Mouse (Mus musculus): ENCODE measurements around the gene Itln1. TPM values are rescaled to one million over a fixed set of nuclear protein-coding genes. Genes with fewer than 3 reads are reported as not detected.
A peak's percentile ranks its signal among the peaks of the same experiment; 100 is the strongest.

Gene Itln1
- polyA plus RNA-seq, 2 experiments = not detected

- H3K27me3 ChIP-seq (ENCODE audit: control insufficient read depth, insufficient read depth, low read length) = no peaks in the 10 kb centered on the region
- 9% methylated on average over 5 of the region's 5 CpGs for WGBS (ENCODE audit: insufficient replicate concordance)
- TF ChIP-seq CTCF (IDR thresholded peaks at IDR 0.05; ENCODE audit: low read depth) = peak; percentile 59
- no peak for TF ChIP-seq EP300 (IDR thresholded peaks at IDR 0.05; ENCODE audit: low read depth)
- no peaks in the 10 kb centered on the region for H3K9me3 ChIP-seq (ENCODE audit: control insufficient read depth, low read length)
- H3K36me3 ChIP-seq (replicated peaks; ENCODE audit: control insufficient read depth, insufficient read depth, low read depth) = no peaks in the 10 kb centered on the region
- no peak for ATAC-seq (ENCODE audit: insufficient read depth)
- no peak overlapping the region for H3K4me3 ChIP-seq (ENCODE audit: insufficient read depth in 1 of 2, low read depth in 2 of 2, low read length in 2 of 2)
- peaks cover 5 to 10% of the 10 kb centered on the region in 2 experiments for H3K4me1 ChIP-seq (replicated peaks; ENCODE audit: control insufficient read depth in 2 of 2, insufficient read depth in 2 of 2, low read length in 1 of 2)
- H3K27ac ChIP-seq = no peak overlapping the region; the same call in 1 of the 2 replicates
- H3K9ac ChIP-seq (replicated peaks) = no peak overlapping the region; the same call in 1 of the 2 replicates
- no peak for DNase-seq (ENCODE audit: low read depth in 3 of 3, low spot score in 3 of 3)
- peak overlapping the region; percentile 44 for H3K4me2 ChIP-seq (ENCODE audit: low read depth)
Measured at GRCm38 (mm10) chr1:171501636-171502080, 33.4 kb downstream of the Itln1 start.

- H3K4me3 ChIP-seq (ENCODE audit: insufficient read depth in 1 of 2, low read depth in 2 of 2, low read length in 2 of 2) = no peak overlapping the region
- DNase-seq (ENCODE audit: low read depth in 3 of 3, low spot score in 3 of 3) = no peak
- no peaks in the 10 kb centered on the region for H3K27me3 ChIP-seq (ENCODE audit: control insufficient read depth, insufficient read depth, low read length)
- H3K9me3 ChIP-seq (ENCODE audit: control insufficient read depth, low read length) = no peaks in the 10 kb centered on the region
- no peak overlapping the region for H3K4me2 ChIP-seq (ENCODE audit: low read depth)
- TF ChIP-seq EP300 (IDR thresholded peaks at IDR 0.05; ENCODE audit: low read depth) = no peak
- no peak for TF ChIP-seq CTCF (IDR thresholded peaks at IDR 0.05; ENCODE audit: low read depth)
- no peak overlapping the region for H3K9ac ChIP-seq (replicated peaks)
- peaks cover 5 to 10% of the 10 kb centered on the region in 2 experiments for H3K4me1 ChIP-seq (replicated peaks; ENCODE audit: control insufficient read depth in 2 of 2, insufficient read depth in 2 of 2, low read length in 1 of 2)
- H3K27ac ChIP-seq = no peak overlapping the region
- ATAC-seq (ENCODE audit: insufficient read depth) = no peak
- H3K36me3 ChIP-seq (replicated peaks; ENCODE audit: control insufficient read depth, insufficient read depth, low read depth) = no peaks in the 10 kb centered on the region
- WGBS (ENCODE audit: insufficient replicate concordance) = 45% methylated on average over 6 of the region's 6 CpGs
Measured at GRCm38 (mm10) chr1:171501016-171501610, 34.0 kb downstream of the Itln1 start.

GRCm38 (mm10) chr1:171499856-171500255 is 35.2 kb downstream of the Itln1 start:
- peaks cover 4 to 9% of the 10 kb centered on the region in 2 experiments for H3K4me1 ChIP-seq (replicated peaks; ENCODE audit: control insufficient read depth in 2 of 2, insufficient read depth in 2 of 2, low read length in 1 of 2)
- no peak overlapping the region for H3K9ac ChIP-seq (replicated peaks)
- H3K9me3 ChIP-seq (ENCODE audit: control insufficient read depth, low read length) = no peaks in the 10 kb centered on the region
- WGBS (ENCODE audit: insufficient replicate concordance) = 60% methylated on average over 5 of the region's 5 CpGs
- H3K27me3 ChIP-seq (ENCODE audit: control insufficient read depth, insufficient read depth, low read length) = no peaks in the 10 kb centered on the region
- H3K27ac ChIP-seq = no peak overlapping the region
- no peak overlapping the region for H3K4me2 ChIP-seq (ENCODE audit: low read depth)
- DNase-seq (ENCODE audit: low read depth in 3 of 3, low spot score in 3 of 3) (no peak), ATAC-seq (ENCODE audit: insufficient read depth) (no peak)
- no peaks in the 10 kb centered on the region for H3K36me3 ChIP-seq (replicated peaks; ENCODE audit: control insufficient read depth, insufficient read depth, low read depth)
- no peak for TF ChIP-seq CTCF (IDR thresholded peaks at IDR 0.05; ENCODE audit: low read depth)
- no peak for TF ChIP-seq EP300 (IDR thresholded peaks at IDR 0.05; ENCODE audit: low read depth)
- H3K4me3 ChIP-seq (ENCODE audit: insufficient read depth in 1 of 2, low read depth in 2 of 2, low read length in 2 of 2) = no peak overlapping the region

- no peaks in the 10 kb centered on the region for H3K36me3 ChIP-seq (replicated peaks; ENCODE audit: control insufficient read depth, insufficient read depth, low read depth)
- H3K4me3 ChIP-seq (ENCODE audit: insufficient read depth in 1 of 2, low read depth in 2 of 2, low read length in 2 of 2) = no peak overlapping the region
- no peaks in the 10 kb centered on the region for H3K4me1 ChIP-seq (replicated peaks; ENCODE audit: control insufficient read depth in 2 of 2, insufficient read depth in 2 of 2, low read length in 1 of 2)
- 63% methylated on average over 6 of the region's 6 CpGs for WGBS (ENCODE audit: insufficient replicate concordance)
- DNase-seq (ENCODE audit: low read depth in 3 of 3, low spot score in 3 of 3) (no peak), ATAC-seq (ENCODE audit: insufficient read depth) (no peak)
- no peak overlapping the region for H3K27ac ChIP-seq
- H3K9ac ChIP-seq (replicated peaks) = no peak overlapping the region
- H3K9me3 ChIP-seq (ENCODE audit: control insufficient read depth, low read length) = peaks cover 5% of the 10 kb centered on the region; the same call in 1 of the 2 replicates
- no peak overlapping the region for H3K4me2 ChIP-seq (ENCODE audit: low read depth)
- H3K27me3 ChIP-seq (ENCODE audit: control insufficient read depth, insufficient read depth, low read length) = no peaks in the 10 kb centered on the region
- TF ChIP-seq CTCF (IDR thresholded peaks at IDR 0.05; ENCODE audit: low read depth) (no peak), EP300 (IDR thresholded peaks at IDR 0.05; ENCODE audit: low read depth) (no peak)
Measured at GRCm38 (mm10) chr1:171495371-171495770, 39.7 kb downstream of the Itln1 start.

GRCm38 (mm10) chr1:171494241-171494640 is 40.9 kb downstream of the Itln1 start:
- no peak overlapping the region for H3K4me3 ChIP-seq (ENCODE audit: insufficient read depth in 1 of 2, low read depth in 2 of 2, low read length in 2 of 2)
- H3K9ac ChIP-seq (replicated peaks) = no peak overlapping the region
- no peak overlapping the region for H3K4me2 ChIP-seq (ENCODE audit: low read depth)
- peaks cover 5% of the 10 kb centered on the region; the same call in 1 of the 2 replicates for H3K9me3 ChIP-seq (ENCODE audit: control insufficient read depth, low read length)
- ATAC-seq (ENCODE audit: insufficient read depth) (no peak), DNase-seq (ENCODE audit: low read depth in 3 of 3, low spot score in 3 of 3) (no peak)
- WGBS (ENCODE audit: insufficient replicate concordance) = 84% methylated on average over 13 of the region's 13 CpGs
- no peaks in the 10 kb centered on the region for H3K27me3 ChIP-seq (ENCODE audit: control insufficient read depth, insufficient read depth, low read length)
- TF ChIP-seq EP300 (IDR thresholded peaks at IDR 0.05; ENCODE audit: low read depth) (no peak), CTCF (IDR thresholded peaks at IDR 0.05; ENCODE audit: low read depth) (no peak)
- no peaks in the 10 kb centered on the region for H3K36me3 ChIP-seq (replicated peaks; ENCODE audit: control insufficient read depth, insufficient read depth, low read depth)
- H3K27ac ChIP-seq = no peak overlapping the region
- H3K4me1 ChIP-seq (replicated peaks; ENCODE audit: control insufficient read depth in 2 of 2, insufficient read depth in 2 of 2, low read length in 1 of 2) = no peaks in the 10 kb centered on the region
